Mouse (Mus musculus) neutrophil, adult 5-6 weeks (primary cell): ENCODE measurements at regions not wholly inside any gene's neighbourhood (a gene's known extent, or its start where the extent isn't known, plus 50 kb on each side); places are given as distances from the start of the nearest gene placed in this dataset.

ENCODE experiments used
- ATAC-seq: fragments of 151-379, 151-347 bp; 2 replicates; pipeline ENCODE4 v1.8.0; 2017; ENCODE audit warnings: mild to moderate bottlenecking, moderate TSS enrichment; ENCODE audit not compliant: insufficient number of reproducible peaks, poor library complexity, low FRiP score, severe bottlenecking; ENCODE audit errors: extremely low read depth

DNA sequence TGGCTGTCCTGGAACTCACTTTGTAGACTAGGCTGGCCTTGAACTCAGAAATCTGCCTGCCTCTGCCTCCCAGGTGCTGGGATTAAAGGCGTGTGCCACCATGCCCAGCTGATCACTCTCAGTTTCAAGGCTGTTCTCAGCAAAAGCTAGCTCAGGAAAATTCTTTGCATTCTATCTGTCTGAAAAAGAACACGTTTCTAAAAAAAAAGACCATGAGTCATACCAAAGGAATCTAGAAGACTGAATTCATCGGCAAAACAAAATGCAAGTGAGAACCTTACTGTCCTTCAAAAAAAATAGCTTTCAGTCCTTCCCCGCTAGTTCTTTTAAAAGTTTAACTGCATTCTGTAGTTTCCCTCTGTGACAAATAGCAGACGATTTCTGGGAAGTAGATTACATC lies 596.3 kb upstream of the Syt1 start:
- no peak for ATAC-seq

DNA sequence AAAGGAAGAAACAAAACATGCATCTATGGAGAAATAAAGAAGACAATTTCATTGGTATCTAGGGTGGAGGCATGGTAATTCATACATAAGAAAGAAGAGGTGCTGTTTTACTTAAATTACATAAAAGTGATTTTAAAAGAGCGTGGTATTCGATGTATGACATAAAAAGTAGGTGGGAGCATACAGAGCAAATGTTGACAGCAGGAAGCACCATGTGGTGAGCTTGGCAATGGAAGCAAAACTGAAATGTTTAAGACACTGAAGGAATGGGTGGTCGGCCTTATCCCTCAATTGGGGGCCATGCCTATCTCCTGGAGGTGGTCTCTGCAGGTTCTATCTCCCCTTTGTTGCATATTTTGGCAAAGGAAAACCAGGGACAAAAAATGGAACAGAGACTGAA lies 592.5 kb upstream of the Syt1 start:
- no peak for ATAC-seq

DNA sequence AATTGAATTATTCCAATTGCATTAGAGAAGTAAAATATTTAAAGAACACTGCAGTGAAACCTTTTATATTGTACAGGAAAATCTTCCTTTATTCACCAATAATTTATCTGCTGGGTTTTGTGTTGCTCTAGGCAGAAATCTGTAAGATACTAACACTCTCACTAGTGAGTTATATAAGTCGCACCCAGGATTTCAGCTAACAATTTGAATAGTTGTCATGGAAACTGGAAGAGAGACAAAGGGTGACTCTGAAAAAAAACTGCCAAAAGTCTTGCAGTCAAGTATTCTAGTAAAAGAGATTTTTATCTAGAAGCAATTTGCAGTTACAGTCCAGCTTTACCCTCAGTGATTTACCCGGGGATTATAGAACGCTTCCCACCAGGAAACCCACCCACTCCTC lies 587.8 kb upstream of the Syt1 start:
- ATAC-seq: no peak

DNA sequence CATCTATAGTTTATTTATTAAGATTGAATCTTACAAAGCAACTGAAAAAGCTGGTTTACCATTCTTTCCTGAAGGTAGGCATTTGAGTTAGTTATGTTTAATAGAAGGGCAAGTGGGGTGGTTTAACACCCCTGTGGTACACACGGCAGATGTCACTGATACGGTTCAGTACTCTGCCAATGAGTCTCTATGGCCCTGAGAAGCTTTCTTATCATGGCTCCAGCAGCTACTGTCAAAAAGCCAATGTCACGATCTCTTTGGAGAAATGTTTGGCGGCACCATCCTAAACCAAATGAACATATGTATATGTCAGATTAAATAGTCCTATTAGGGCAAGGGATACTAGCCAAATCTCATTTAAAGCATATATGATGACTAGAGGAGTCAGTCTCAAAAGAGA lies 562.4 kb upstream of the Syt1 start:
- no peak for ATAC-seq

DNA sequence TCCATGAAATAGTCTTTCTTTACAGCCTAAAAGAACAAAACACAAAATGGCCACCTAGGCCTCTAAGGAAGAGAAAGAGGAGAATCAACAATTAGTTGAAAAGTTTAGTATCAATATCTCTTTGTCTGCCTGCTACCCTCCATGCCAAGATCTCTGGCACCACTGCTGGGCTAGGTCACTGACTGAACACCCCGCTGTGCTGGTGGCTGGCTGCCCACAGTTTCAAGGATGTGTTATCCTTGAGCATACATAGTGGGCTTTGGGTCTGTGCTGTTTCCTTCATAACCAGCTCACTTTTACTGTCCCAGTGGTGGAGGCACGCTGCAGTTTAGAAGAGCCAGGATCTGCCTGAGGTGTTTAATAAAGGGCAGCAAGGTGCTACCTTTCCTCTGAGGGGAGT lies 559.0 kb upstream of the Syt1 start:
- ATAC-seq: no peak

DNA sequence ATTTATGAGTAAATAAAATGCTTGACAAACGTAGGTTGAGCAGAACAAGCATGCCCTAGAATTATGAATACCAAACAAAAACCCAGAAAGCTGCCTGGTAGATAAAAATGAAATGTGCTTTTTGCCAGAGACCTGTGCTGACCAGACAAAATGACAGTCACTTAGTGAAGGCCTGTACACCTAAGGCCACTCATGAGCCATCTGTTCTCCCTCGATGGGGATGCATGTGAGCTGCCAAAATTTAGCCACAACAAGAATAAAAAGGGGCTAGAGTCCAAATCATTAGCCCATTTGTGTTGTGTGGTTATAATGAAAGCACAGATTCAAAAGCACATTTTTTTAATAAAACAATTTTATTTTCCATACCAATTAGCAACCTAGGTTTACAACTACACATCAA lies 555.9 kb upstream of the Syt1 start:
- no peak for ATAC-seq

DNA sequence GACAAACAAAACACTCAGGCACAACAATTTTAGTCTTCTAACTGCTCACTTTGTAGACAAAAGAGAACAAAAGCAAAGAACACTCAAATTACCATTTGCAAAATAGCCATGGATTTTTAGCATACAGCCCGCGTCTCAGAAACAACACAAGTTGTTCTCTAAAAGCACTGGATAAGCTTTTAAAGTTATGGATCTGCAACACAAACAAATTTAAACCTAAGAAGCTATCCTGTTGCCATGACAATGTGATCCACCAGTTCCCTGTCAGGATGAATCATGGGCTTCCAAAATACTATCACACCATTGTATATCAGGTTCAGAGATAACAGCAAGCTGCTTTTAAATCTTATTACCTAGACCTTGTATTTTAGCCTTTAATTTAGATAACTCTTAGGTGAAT lies 550.9 kb upstream of the Syt1 start:
- ATAC-seq: no peak

DNA sequence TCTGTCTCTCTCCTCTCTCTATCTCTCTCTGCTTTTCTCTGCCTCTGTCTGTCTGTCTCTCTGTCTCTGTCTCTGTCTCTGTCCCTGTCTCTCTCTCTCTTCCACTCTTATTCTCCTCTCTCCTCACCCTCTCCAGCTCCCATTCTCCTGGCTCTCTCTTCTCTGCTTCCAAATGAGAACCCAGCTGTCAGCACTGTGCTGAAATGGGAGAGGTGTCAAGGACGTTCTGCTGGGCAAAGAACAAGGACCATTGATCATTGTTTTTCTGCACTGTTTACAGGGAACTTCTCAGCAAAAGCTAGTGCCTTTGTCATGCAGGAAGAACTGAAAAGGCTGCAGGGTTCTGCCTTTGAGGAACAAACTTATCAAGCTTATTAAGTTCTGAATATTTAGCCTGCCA lies 550.3 kb upstream of the Syt1 start:
- ATAC-seq: no peak

DNA sequence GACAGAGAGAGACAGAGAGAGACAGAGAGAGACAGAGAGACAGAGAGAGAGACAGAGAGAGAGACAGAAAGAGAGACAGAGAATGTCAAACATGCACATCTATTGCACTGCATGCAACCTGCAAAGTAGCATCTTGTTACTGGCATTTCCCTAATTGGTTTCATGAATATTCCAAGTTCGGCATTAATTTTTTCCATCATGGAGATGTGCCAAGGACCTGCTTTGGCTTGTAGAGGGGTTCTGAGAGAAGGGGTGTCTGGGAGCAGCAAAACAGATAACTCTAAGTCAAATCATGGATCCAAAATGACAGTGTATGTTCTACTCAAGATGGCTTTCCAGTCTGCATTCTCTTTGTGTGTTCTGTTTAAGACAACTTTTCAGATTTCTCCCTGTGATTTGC lies 532.5 kb upstream of the Syt1 start:
- ATAC-seq: no peak

DNA sequence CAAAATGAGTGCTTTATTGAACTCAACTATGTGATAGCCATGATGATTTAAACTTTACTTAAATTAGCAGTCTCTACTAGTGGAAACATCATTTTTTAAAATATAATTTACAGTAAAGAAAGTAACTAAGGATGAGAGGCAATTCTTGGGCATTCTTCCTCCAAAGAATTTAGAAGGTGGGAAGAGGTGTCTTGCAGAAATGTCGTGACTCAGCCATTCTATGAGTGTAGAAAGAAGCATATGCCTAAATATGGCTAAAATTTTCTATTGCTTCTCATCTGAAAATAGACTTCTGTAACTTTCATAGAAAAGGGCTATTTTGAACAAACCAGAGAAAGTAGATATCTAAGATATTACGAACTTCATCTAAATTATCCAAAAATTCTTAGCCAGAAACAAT lies 529.4 kb upstream of the Syt1 start:
- no peak for ATAC-seq

DNA sequence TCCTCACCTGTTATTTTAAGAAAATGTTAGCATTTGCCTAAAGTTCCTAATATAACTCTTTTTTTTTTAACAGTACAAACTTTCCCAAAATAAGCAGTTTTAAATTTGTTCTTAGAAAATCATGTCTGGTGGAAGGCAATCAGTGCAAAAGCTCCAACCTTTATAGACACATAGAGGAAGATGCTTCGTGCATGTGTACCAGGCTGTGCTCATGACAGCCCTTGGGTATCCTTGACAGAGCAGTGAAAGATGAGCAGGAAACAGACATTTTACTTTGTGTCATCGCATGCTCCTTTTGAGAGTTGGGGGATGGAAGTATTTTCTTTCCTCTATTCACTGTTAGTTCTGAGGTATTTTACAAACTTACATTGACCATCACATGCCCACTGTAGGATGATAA lies 517.3 kb upstream of the Syt1 start:
- no peak for ATAC-seq

DNA sequence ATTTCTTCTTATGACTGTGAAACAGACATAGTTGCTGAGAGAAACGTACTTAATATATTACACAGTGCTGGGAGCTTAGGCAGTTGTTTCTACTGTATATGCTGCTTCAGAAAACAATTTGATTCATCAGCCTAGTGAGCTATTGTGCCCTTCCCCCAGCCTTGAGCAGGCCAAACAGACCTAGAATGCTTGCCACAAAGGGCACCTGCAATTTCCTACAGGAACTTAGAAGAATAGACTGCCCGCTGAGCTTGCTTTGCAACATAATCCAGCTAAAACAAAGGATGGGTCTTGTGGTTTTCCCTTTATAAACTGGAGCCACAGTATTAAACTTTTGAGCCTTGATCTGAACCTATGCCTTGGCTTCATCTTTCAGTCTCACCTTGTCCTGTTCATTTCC lies 510.9 kb upstream of the Syt1 start:
- ATAC-seq: no peak

DNA sequence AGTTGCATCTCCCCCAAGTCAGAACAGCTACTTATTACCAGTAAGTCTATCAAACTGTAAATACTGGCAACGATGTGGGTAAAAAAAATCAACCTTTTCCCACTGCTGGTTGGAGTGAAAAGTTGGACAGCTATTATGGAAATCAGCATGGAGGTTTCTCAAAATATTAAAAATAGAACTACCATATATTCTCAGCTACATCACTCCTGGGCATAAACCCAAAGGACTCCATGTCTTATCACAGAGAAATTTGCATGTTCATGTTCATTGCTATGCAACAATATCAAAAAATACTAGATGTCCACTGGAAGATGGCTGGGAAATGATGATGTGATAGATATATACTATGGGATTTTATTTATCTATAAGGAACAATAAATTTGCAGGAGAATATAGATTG lies 506.9 kb upstream of the Syt1 start:
- no peak for ATAC-seq

DNA sequence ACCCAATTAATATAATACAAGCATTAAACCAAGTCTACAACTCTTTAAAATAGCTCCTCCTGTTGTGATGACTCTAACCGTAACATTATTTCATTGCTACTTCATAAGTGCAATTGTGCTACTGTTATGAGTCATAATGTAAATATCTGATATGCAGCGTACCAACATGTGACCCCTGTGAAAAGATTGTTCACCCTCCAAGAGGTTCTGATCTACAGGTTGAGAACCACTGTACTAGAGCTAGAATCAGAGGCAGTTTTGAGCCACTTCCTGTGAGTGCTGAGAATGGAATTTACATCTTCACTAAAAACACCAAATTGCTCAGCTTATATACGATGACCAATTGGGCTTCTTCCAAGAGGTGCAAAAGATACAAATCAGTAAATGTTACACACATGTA lies 504.4 kb upstream of the Syt1 start:
- ATAC-seq: no peak

DNA sequence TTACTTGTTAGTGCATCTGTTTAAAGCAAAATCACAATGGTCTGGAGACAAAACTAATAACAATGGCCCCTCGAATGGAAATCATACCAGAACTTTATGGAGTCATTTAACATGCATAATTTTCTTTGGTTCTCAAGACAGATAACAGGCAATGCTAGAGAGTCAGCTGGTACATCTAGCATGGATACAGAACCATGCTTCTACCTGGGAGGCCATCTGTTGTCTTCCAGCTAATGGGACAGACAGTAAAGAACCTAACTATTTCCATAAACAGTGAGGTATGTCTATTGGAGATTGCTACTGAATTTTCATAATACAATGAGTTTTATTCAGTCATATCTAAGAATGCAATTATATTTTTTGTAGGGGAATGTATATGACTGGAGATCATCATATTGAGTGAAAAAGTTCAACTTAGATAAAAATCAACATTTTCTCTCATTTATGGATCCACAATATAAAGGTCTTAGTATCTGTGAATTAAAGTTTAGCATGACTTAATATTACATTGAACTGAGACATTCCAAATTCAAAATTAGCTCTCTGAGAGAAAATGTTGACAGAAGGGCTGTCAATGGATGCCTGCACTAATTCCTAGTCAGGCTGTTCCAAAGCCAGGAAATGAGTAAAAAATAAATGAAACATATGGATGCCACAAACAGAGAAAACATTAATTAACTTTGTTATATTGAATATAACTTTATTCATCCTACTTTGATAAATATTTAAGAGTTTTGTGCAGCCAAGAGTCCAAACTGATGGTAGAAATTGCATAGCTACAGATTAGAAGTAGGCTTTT lies 500.3 kb upstream of the Syt1 start:
- no peak for ATAC-seq

DNA sequence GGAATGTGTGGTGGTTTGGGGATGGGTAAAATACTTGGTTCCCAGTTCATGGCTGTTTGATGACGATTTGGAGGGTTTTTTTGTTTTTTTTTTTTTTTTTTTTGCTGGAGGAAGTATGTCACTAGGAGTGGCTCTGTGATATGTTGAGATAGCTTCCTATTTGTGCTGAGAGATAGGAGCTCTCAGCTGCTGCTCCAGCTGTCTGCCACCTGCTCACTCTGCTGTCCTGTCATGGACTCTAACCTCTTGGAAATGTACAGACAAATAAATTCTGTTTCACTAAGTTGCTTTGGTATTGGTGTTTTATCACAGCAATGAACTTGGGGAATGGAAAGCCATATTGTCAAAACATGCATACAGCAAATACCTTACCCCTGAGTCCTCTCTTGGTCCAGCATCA lies 497.8 kb upstream of the Syt1 start:
- ATAC-seq: no peak

DNA sequence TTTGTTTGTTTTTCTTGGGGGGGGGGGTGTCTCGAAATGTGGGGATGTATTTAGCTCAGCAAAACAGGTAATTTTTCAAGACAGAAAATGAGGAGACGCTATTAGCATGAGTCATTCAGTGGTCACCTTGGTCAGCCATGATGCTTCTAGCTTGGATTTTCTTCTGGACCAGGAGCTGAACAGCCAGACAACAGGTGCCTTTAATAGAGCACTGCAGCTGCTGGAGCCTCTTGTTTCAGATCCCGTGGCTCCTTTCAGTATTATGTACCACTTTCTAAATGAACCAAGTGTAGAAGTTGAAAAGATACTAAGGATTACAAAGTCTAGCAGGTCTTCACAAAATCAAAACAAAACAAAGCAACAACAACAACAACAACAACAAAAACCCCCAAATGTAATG lies 496.4 kb upstream of the Syt1 start:
- no peak for ATAC-seq

DNA sequence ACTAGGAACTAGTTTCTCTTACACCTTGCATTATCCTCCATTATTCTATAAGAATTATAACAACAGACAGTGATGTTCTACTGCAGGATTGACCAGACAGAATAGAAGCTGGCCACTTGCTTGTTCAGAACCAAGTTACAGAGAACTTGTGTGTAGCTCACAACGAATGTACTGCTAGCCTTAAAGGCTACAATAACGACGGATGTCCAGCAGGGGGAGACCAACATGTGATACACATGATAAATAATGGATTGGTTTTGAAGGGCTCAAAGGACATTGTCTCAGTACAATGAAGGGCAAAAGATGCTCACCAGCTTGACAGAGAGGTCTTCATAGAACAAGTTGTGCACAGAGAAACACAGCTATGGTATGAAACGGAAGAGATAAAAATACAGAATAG lies 493.9 kb upstream of the Syt1 start:
- ATAC-seq: no peak

DNA sequence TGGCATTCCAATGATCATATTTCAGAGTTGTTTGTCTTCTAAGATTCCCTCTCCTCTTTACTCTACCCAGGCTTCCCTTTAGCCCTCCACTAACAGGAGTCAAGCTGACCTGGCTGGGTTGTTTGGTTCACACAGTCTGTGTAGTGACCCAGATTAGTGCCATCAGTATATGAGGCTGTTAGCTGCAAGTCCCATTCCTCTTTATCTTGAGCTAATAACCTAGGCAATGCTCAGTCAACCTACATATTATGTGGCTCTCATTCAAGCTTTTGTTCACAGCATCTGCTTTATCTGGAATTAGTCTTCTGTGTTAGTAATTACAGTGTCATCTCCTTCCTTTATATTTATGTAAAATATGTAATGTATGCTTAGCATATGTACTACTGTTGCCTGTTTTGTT lies 490.1 kb upstream of the Syt1 start:
- ATAC-seq: no peak

DNA sequence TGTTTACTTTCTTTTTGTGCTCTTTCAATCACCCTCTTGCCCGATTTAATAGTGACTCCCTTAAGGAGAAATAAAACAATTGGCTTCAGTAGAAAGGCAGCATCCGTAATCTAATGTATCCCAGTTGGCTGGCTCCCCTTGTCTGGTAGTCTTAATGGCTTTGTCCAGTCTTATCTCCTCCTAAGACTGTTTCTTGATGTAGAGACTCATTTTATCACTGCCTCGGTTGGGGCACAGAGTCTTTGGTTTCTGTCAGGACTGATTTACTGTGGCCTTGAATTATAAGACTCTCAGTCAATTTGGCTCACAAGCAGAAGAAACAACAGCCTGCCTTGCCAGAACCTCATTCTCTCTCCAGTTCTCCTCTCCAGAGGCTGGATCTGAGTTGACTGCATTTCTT lies 487.5 kb upstream of the Syt1 start:
- no peak for ATAC-seq

DNA sequence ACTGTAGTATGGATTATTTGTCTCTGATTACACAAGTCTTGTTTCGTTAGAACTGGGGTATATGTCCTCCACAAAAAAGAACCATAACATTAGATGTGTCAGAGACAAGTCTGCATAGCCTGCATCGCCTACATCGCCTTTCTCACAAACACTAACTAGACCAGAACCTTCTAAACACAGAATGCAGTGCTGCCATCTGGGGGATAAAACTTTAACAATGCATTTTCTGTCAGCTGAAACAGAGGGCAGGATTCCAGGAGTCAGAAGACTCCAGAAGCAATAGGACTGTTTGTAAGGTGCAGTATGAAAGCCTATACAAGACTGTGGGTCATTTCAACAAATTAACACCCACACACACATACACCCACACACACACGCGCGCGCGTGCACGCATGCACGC lies 485.4 kb upstream of the Syt1 start:
- no peak for ATAC-seq
